Mouse (Mus musculus): ENCODE measurements around the gene Afap1l2. TPM values are rescaled to one million over a fixed set of nuclear protein-coding genes. Genes with fewer than 3 reads are reported as not detected.

The Afap1l2 gene
- total and polyA plus RNA-seq, 2 experiments, result 0.55 to 0.77 TPM

DNA sequence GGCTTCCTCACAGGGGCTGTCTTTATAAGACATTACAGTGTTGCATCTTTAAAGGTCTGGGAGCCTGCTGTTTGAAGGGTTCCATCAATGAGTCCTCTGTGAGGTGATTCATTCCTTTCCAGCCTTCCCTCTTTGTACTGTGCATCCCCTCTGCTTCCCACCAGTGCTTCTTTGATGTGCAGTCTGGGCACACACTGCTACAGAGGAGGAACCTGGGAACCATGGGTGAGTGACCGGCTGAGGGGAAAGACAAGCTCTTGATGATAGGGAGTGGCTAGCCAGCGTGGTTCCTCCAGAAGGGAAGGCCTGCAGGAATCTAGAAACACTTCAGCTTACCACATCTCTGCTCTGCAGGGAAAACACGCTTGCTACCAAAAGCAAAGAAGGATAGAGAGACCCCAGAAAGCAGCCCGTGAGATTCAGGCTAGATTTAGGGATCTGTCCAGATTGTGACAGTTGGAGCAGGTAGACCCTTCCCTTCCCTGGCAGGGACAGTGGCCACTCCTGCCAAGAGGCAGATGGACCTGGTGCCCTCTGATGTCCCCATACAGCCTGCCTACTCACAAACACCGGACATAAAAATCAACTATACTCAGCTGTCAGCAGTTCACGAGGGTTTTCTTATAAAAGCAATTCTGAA, 59.9 kb downstream of the Afap1l2 start:
- no peak overlapping the region for H3K4me3 ChIP-seq (ENCODE audit: insufficient read depth, low read depth, low read length)
- H3K79me2 ChIP-seq (ENCODE audit: control insufficient read depth, insufficient read depth, low read length), result no peaks in the 10 kb centered on the region
- H3K9ac ChIP-seq (ENCODE audit: low read depth, low read length), result no peak overlapping the region
- H3K4me1 ChIP-seq (ENCODE audit: control insufficient read depth, insufficient read depth, low read length), result no peaks in the 10 kb centered on the region
- WGBS, result 69% methylated on average over 6 of the region's 6 CpGs
- TF ChIP-seq POLR2A (IDR thresholded peaks at IDR 0.05; ENCODE audit: extremely low read depth, insufficient read depth, low read length) (no peak), CTCF (IDR thresholded peaks at IDR 0.05; ENCODE audit: low read depth, low read length) (no peak)
- no peaks in the 10 kb centered on the region for H3K27me3 ChIP-seq (ENCODE audit: control insufficient read depth, insufficient read depth, low read length)
- no peak for DNase-seq (ENCODE audit: extremely low read depth, low read depth, low spot score)
- H3K36me3 ChIP-seq (ENCODE audit: control insufficient read depth, insufficient read depth, low read length), result no peaks in the 10 kb centered on the region
- no peak overlapping the region for H3K27ac ChIP-seq (replicated peaks; ENCODE audit: insufficient read depth, low read depth, low read length)

DNA sequence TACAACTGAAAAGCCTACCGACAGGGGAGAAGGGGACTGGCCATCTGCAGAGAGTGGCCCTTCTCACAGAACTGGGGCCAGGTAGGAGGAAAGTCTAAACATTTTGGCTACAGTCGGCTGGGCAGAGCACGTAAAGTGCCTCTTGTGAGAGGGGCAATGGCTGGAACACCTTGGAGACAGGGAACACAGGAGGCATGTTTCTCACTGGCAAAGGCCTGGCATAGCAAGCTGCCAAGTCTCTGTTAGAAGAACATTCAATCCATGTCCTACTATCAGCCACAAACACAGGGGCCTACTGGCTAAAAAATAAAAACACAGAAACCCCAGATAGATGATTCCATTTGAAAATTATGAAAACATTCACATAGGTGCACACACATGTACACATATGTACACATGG, 61.3 kb downstream of the Afap1l2 start:
- TF ChIP-seq CTCF (IDR thresholded peaks at IDR 0.05; ENCODE audit: low read depth, low read length), result no peak
- TF ChIP-seq POLR2A (IDR thresholded peaks at IDR 0.05; ENCODE audit: extremely low read depth, insufficient read depth, low read length), result no peak
- Histone ChIP-seq H3K4me3 (ENCODE audit: insufficient read depth, low read depth, low read length) (no peak overlapping the region), H3K27ac (replicated peaks; ENCODE audit: insufficient read depth, low read depth, low read length) (no peak overlapping the region), H3K79me2 (ENCODE audit: control insufficient read depth, insufficient read depth, low read length) (no peaks in the 10 kb centered on the region), H3K27me3 (ENCODE audit: control insufficient read depth, insufficient read depth, low read length) (no peaks in the 10 kb centered on the region), H3K36me3 (ENCODE audit: control insufficient read depth, insufficient read depth, low read length) (no peaks in the 10 kb centered on the region), H3K9ac (ENCODE audit: low read depth, low read length) (no peak overlapping the region), H3K4me1 (ENCODE audit: control insufficient read depth, insufficient read depth, low read length) (no peaks in the 10 kb centered on the region)
- no peak for DNase-seq (ENCODE audit: extremely low read depth, low read depth, low spot score)
- WGBS, result 85% methylated on average over 3 of the region's 3 CpGs

DNA sequence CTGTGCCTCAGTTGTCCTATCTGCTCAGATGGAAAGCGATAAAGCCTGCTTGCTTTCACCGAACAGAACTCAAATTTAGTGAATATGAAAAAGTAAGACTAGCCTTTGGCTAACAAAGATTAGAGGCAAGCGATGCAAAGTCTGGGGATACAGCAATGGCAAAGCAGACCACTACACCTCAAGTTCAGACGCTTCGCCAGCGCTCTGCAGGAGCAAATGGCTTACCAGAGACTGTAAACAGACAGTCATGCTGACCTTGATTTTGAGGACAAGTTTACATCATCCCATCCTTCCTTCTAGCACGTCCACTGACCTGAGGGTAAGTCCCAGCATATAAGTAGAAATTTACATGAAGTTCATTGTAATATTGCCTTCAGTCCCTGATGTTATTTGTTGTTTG, 61.8 kb downstream of the Afap1l2 start:
- Histone ChIP-seq H3K27ac (replicated peaks; ENCODE audit: insufficient read depth, low read depth, low read length) (no peak overlapping the region), H3K4me1 (ENCODE audit: control insufficient read depth, insufficient read depth, low read length) (no peaks in the 10 kb centered on the region), H3K36me3 (ENCODE audit: control insufficient read depth, insufficient read depth, low read length) (no peaks in the 10 kb centered on the region), H3K27me3 (ENCODE audit: control insufficient read depth, insufficient read depth, low read length) (no peaks in the 10 kb centered on the region), H3K9ac (ENCODE audit: low read depth, low read length) (no peak overlapping the region), H3K79me2 (ENCODE audit: control insufficient read depth, insufficient read depth, low read length) (no peaks in the 10 kb centered on the region), H3K4me3 (ENCODE audit: insufficient read depth, low read depth, low read length) (no peak overlapping the region)
- DNase-seq (ENCODE audit: extremely low read depth, low read depth, low spot score), result no peak
- WGBS, result 85% methylated on average over 7 of the region's 7 CpGs
- TF ChIP-seq POLR2A (IDR thresholded peaks at IDR 0.05; ENCODE audit: extremely low read depth, insufficient read depth, low read length) (no peak), CTCF (IDR thresholded peaks at IDR 0.05; ENCODE audit: low read depth, low read length) (no peak)

DNA sequence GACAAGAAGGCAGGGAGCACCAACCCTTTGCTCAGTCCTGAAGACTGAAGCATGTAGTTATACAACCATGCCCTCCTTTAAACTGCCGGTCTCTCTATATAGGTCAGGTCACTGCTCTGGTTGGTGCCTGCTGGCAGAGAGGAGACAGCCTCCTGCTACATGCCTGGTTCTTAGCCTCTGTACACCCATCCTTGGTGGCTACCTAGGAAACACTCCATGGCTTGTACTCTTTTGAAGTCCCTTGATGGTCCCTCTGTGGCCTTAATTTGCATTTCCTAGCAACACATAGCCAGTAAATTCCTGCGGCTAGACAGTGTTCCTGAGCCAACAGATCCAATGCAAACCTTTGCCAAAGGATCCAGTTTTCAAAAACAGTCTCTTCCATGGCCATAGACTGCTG, 62.4 kb downstream of the Afap1l2 start:
- no peaks in the 10 kb centered on the region for H3K27me3 ChIP-seq (ENCODE audit: control insufficient read depth, insufficient read depth, low read length)
- no peaks in the 10 kb centered on the region for H3K4me1 ChIP-seq (ENCODE audit: control insufficient read depth, insufficient read depth, low read length)
- H3K9ac ChIP-seq (ENCODE audit: low read depth, low read length), result no peak overlapping the region
- no peak for TF ChIP-seq POLR2A (IDR thresholded peaks at IDR 0.05; ENCODE audit: extremely low read depth, insufficient read depth, low read length)
- no peak for TF ChIP-seq CTCF (IDR thresholded peaks at IDR 0.05; ENCODE audit: low read depth, low read length)
- no peak overlapping the region for H3K4me3 ChIP-seq (ENCODE audit: insufficient read depth, low read depth, low read length)
- no peaks in the 10 kb centered on the region for H3K79me2 ChIP-seq (ENCODE audit: control insufficient read depth, insufficient read depth, low read length)
- no peaks in the 10 kb centered on the region for H3K36me3 ChIP-seq (ENCODE audit: control insufficient read depth, insufficient read depth, low read length)
- no peak for DNase-seq (ENCODE audit: extremely low read depth, low read depth, low spot score)
- WGBS, result 81% methylated on average over 2 of the region's 2 CpGs
- no peak overlapping the region for H3K27ac ChIP-seq (replicated peaks; ENCODE audit: insufficient read depth, low read depth, low read length)

DNA sequence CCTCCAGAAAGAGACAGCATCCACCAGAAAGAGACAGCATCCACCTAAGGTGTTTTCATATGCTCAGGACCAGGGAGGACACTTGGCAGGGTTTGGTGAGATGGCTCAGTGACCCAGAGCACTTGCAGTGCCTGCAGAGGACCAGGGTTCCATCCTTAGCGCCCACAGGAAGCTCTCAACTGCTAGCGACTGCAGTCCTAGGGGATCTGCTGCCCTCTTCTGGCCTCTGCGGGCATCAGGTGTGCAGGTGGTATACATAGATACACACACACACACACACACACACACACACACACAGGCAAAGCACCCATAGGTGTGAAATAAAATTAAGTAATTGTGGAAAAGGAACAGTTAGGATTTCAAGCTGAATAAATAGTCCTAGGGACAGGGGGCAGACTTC, 63.2 kb downstream of the Afap1l2 start:
- WGBS, result 98% methylated on average over 3 of the region's 3 CpGs
- H3K9ac ChIP-seq (ENCODE audit: low read depth, low read length), result no peak overlapping the region
- H3K27me3 ChIP-seq (ENCODE audit: control insufficient read depth, insufficient read depth, low read length), result no peaks in the 10 kb centered on the region
- no peak overlapping the region for H3K27ac ChIP-seq (replicated peaks; ENCODE audit: insufficient read depth, low read depth, low read length)
- H3K79me2 ChIP-seq (ENCODE audit: control insufficient read depth, insufficient read depth, low read length), result no peaks in the 10 kb centered on the region
- no peak for DNase-seq (ENCODE audit: extremely low read depth, low read depth, low spot score)
- TF ChIP-seq CTCF (IDR thresholded peaks at IDR 0.05; ENCODE audit: low read depth, low read length) (no peak), POLR2A (IDR thresholded peaks at IDR 0.05; ENCODE audit: extremely low read depth, insufficient read depth, low read length) (no peak)
- H3K4me1 ChIP-seq (ENCODE audit: control insufficient read depth, insufficient read depth, low read length), result no peaks in the 10 kb centered on the region
- H3K4me3 ChIP-seq (ENCODE audit: insufficient read depth, low read depth, low read length), result no peak overlapping the region
- no peaks in the 10 kb centered on the region for H3K36me3 ChIP-seq (ENCODE audit: control insufficient read depth, insufficient read depth, low read length)

DNA sequence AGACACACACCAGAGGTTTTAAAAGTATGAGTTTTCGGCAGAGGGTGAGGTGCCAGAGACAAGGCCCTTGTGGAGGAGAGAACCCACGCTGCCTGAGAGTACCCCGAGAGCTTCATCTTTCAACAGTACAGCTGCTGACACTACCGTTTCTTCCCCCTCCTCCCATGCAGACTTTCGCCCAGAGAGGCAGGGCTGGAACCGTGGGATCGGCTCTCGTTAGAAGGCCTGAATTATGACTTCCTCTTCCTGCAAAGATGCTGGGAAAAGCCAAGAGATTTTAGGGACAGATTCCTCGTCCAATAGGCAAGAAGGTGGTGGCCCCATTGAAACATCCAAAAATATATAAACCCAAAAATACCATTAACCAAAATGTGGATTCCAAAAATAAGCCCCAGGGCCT, 63.8 kb downstream of the Afap1l2 start:
- Histone ChIP-seq H3K36me3 (ENCODE audit: control insufficient read depth, insufficient read depth, low read length) (no peaks in the 10 kb centered on the region), H3K79me2 (ENCODE audit: control insufficient read depth, insufficient read depth, low read length) (no peaks in the 10 kb centered on the region), H3K27me3 (ENCODE audit: control insufficient read depth, insufficient read depth, low read length) (no peaks in the 10 kb centered on the region), H3K27ac (replicated peaks; ENCODE audit: insufficient read depth, low read depth, low read length) (no peak overlapping the region), H3K9ac (ENCODE audit: low read depth, low read length) (no peak overlapping the region), H3K4me3 (ENCODE audit: insufficient read depth, low read depth, low read length) (no peak overlapping the region), H3K4me1 (ENCODE audit: control insufficient read depth, insufficient read depth, low read length) (no peaks in the 10 kb centered on the region)
- 74% methylated on average over 9 of the region's 9 CpGs for WGBS
- TF ChIP-seq POLR2A (IDR thresholded peaks at IDR 0.05; ENCODE audit: extremely low read depth, insufficient read depth, low read length) (no peak), CTCF (IDR thresholded peaks at IDR 0.05; ENCODE audit: low read depth, low read length) (no peak)
- no peak for DNase-seq (ENCODE audit: extremely low read depth, low read depth, low spot score)
